Mouse (Mus musculus): ENCODE results near the gene Tor3a.
A peak's percentile ranks its signal among the peaks of the same experiment; 100 is the strongest.
"Not testable (repeated sequence)": the region's sequence is repeated elsewhere in the genome, so short reads cannot be mapped to it uniquely, and the experiment has no call there.

Gene Tor3a

DNA sequence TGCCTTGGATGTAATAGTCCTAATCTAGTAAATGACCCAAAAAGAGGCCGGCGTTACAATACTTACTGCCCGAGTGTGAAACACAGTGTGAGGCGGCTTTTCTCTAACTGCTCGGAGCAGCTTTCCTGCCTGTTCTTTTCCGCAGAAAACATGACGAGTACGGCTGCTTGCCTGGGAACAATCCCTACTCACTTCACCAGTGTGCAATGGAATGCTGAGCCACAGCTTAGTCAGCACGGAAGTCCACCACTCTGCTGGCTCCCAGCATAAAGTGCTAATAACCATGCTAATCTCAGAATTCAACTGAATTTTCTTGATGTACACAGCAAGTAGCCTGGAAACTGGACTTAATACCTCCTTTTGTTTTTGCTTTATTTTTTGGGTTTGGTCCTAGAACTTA lies 5.4 kb upstream of the Tor3a start:
- Histone ChIP-seq H3K27me3 (ENCODE audit: control insufficient read depth, insufficient read depth, low read length, poor library complexity, severe bottlenecking) (no peaks in the 10 kb centered on the region), H3K36me3 (ENCODE audit: control insufficient read depth, insufficient read depth, low read length, poor library complexity, severe bottlenecking) (peaks cover 4% of the 10 kb centered on the region; the same call in 1 of the 2 replicates)
- no peak for DNase-seq (ENCODE audit: low read depth, low spot score)

- H3K36me3 ChIP-seq (ENCODE audit: control insufficient read depth, insufficient read depth, low read length, poor library complexity, severe bottlenecking): peaks cover 3% of the 10 kb centered on the region; the same call in 1 of the 2 replicates
- DNase-seq (ENCODE audit: low read depth, low spot score): no peak
- no peaks in the 10 kb centered on the region for H3K27me3 ChIP-seq (ENCODE audit: control insufficient read depth, insufficient read depth, low read length, poor library complexity, severe bottlenecking)
These were observed 3.1 kb upstream of the Tor3a start for GRCm38 (mm10) chr1:156677230-156677629.

GRCm38 (mm10) chr1:156676596-156676995 lies 2.4 kb upstream of the Tor3a start:
- H3K27me3 ChIP-seq (ENCODE audit: control insufficient read depth, insufficient read depth, low read length, poor library complexity, severe bottlenecking): no peaks in the 10 kb centered on the region
- peaks cover 5% of the 10 kb centered on the region; the same call in 1 of the 2 replicates for H3K36me3 ChIP-seq (ENCODE audit: control insufficient read depth, insufficient read depth, low read length, poor library complexity, severe bottlenecking)
- no peak for DNase-seq (ENCODE audit: low read depth, low spot score)

- Histone ChIP-seq H3K36me3 (ENCODE audit: control insufficient read depth, insufficient read depth, low read length, poor library complexity, severe bottlenecking) (peaks cover 7% of the 10 kb centered on the region; the same call in 1 of the 2 replicates), H3K27me3 (ENCODE audit: control insufficient read depth, insufficient read depth, low read length, poor library complexity, severe bottlenecking) (no peaks in the 10 kb centered on the region)
- DNase-seq (ENCODE audit: low read depth, low spot score): peak; percentile 75
These were observed 2.0 kb upstream of the Tor3a start for GRCm38 (mm10) chr1:156676171-156676570.

DNA sequence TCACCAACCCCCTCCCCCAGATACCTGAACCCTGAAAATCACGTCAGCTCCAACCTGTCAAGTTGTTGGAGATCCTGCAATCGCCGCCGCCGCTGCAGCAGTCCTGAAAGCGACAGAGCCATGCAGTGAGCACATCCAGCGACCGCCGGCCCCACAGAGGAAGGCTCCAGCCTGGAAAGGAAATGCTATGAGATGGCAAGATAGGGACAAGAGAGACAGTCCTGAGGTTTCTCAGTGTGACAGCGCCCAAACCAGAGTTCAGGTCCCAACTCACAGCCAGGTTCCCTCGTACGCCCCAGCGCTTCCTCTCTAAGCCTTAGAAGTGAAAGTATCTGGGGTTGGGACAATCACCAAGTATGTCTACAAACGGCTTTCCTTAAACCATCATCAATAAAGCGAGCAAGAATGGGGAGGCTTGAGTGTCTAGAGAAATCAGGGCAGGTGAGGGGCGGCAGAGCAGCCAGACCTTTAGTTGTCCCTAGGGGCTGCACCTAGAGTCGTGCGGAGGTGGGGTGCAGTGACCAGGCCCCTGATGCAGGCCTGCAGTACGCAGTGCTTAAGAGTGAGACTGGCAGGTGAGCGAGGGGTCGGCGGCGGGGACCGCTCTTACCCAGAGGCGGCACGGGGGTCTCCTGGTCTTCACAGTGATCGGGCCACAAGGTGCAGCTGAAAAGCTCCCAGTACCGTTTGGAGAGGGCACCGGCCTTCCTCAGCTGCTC lies 521 bp downstream of the Tor3a start:
- Histone ChIP-seq H3K36me3 (ENCODE audit: control insufficient read depth, insufficient read depth, low read length, poor library complexity, severe bottlenecking) (peaks cover 7% of the 10 kb centered on the region; the same call in 1 of the 2 replicates), H3K27me3 (ENCODE audit: control insufficient read depth, insufficient read depth, low read length, poor library complexity, severe bottlenecking) (no peaks in the 10 kb centered on the region)
- DNase-seq (ENCODE audit: low read depth, low spot score): peak; percentile 49

DNA sequence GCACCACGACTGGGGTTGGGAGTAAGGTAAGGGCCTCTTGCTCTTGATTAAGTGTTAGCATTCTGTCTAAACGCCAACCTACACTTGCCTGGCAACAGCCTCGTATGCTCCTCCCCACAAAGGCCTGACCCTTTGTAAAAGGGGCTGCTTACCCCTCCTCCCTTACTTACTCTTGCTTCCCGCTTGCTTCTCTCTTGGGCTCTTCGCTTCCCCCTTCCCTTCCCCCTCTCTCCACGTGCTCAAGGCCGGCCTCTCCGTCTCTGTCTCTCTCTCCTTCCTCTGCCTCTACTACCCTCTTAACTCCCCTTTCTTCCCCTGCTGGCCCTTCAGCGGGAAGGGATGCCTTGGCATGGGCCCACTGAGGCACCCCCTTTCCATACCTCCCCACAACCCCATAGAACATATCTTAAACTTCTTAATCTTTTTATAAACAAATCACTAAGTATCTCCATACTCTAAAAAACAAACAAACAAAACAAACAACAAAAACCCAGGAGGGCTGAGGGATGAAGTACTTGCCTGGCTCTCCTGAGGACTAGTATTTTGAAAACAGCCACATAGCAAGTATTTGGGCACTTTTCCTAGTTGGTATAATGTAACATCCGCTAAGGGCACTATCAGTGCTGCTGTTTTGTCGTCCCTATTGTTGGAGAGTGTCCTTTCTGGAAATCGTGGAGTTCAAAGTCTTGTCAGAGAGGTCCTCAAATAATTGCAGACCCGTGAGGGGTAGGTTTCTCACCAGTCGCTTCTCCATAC lies 1.3 kb downstream of the Tor3a start:
- peak; percentile 36 for DNase-seq (ENCODE audit: low read depth, low spot score)
- H3K36me3 ChIP-seq (ENCODE audit: control insufficient read depth, insufficient read depth, low read length, poor library complexity, severe bottlenecking): peaks cover 7% of the 10 kb centered on the region; the same call in 1 of the 2 replicates

DNA sequence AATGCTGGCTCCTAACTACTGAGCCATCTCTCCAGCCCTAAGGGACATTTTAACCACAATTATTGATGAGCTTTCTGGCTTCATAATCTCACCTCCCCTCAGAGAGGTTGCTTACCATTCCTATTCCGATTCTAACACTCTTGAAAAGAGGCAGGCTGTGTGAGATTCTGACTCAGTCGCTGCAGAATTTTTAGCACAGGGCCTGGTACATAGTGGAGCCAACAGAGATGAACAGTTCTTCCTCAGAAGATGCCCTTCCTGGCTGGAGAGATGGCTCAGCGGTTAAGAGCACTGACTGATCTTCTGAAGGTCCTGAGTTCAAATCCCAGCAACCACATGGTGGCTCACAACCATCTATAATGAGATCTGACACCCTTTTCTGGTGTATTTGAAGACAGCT lies 2.2 kb downstream of the Tor3a start:
- DNase-seq (ENCODE audit: low read depth, low spot score): no peak
- Histone ChIP-seq H3K27me3 (ENCODE audit: control insufficient read depth, insufficient read depth, low read length, poor library complexity, severe bottlenecking) (no peaks in the 10 kb centered on the region), H3K36me3 (ENCODE audit: control insufficient read depth, insufficient read depth, low read length, poor library complexity, severe bottlenecking) (peaks cover 8% of the 10 kb centered on the region; the same call in 1 of the 2 replicates)

More for the DNA sequence above, 1.3 kb downstream of the Tor3a start:
- no peaks in the 10 kb centered on the region for H3K27me3 ChIP-seq (ENCODE audit: control insufficient read depth, insufficient read depth, low read length, poor library complexity, severe bottlenecking)

GRCm38 (mm10) chr1:156669208-156669983 lies 4.8 kb downstream of the Tor3a start:
- no peaks in the 10 kb centered on the region for H3K27me3 ChIP-seq (ENCODE audit: control insufficient read depth, insufficient read depth, low read length, poor library complexity, severe bottlenecking)
- peaks cover 10% of the 10 kb centered on the region; the same call in 1 of the 2 replicates for H3K36me3 ChIP-seq (ENCODE audit: control insufficient read depth, insufficient read depth, low read length, poor library complexity, severe bottlenecking)
- DNase-seq (ENCODE audit: low read depth, low spot score): no peak

GRCm38 (mm10) chr1:156668602-156669001 lies 5.6 kb downstream of the Tor3a start:
- no peaks in the 10 kb centered on the region for H3K27me3 ChIP-seq (ENCODE audit: control insufficient read depth, insufficient read depth, low read length, poor library complexity, severe bottlenecking)
- DNase-seq (ENCODE audit: low read depth, low spot score): no peak
- H3K36me3 ChIP-seq (ENCODE audit: control insufficient read depth, insufficient read depth, low read length, poor library complexity, severe bottlenecking): peaks cover 10% of the 10 kb centered on the region; the same call in 1 of the 2 replicates

- H3K36me3 ChIP-seq (ENCODE audit: control insufficient read depth, insufficient read depth, low read length, poor library complexity, severe bottlenecking): peaks cover 12% of the 10 kb centered on the region
- DNase-seq (ENCODE audit: low read depth, low spot score): no peak
- H3K27me3 ChIP-seq (ENCODE audit: control insufficient read depth, insufficient read depth, low read length, poor library complexity, severe bottlenecking): no peaks in the 10 kb centered on the region
These were observed 6.8 kb downstream of the Tor3a start for GRCm38 (mm10) chr1:156667141-156667926.

GRCm38 (mm10) chr1:156665777-156666176 lies 8.4 kb downstream of the Tor3a start:
- DNase-seq (ENCODE audit: low read depth, low spot score): no peak
- Histone ChIP-seq H3K27me3 (ENCODE audit: control insufficient read depth, insufficient read depth, low read length, poor library complexity, severe bottlenecking) (no peaks in the 10 kb centered on the region), H3K36me3 (ENCODE audit: control insufficient read depth, insufficient read depth, low read length, poor library complexity, severe bottlenecking) (peaks cover 8% of the 10 kb centered on the region)

GRCm38 (mm10) chr1:156660660-156661236 lies 13.4 kb downstream of the Tor3a start:
- DNase-seq (ENCODE audit: low read depth, low spot score): peak; percentile 34
- not testable (repeated sequence) for H3K36me3 ChIP-seq (ENCODE audit: control insufficient read depth, insufficient read depth, low read length, poor library complexity, severe bottlenecking); H3K27me3 ChIP-seq (ENCODE audit: control insufficient read depth, insufficient read depth, low read length, poor library complexity, severe bottlenecking)

DNA sequence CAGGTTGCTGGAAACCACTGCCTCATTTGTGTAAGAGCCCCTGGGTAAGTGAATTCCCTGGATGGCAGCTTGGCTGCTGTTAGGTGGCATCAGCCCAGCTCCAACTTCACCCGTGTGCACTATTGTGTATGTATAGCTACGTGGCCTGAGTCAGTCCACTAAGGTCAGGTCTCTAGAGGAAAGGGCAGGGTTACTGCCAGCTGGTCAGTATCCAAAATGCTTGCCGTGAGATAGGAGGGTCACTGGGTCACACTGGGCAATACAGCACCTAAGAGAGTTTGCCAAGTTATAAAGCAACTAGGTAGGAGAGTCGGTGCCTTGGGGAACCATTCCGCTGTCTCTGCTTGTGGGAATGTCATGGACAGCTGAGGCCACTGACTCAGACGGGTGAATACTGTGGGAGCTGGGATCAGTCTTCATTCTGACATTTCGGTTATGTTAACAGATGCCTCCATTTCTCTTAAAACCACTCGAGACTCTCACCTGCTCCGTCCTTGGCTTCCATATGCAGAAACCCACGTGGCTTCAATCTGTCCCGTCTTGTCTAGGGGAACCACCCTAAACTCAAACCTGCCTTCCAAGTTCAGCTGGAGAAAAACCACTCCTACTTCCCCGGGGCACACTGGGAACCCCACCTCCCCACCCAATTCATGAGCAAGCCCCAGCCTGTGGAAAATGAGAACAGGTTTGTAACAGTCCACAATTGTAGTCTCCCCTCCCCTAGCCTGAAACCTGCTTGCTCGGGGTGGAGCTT lies 14.1 kb downstream of the Tor3a start:
- peak; percentile 31 for DNase-seq (ENCODE audit: low read depth, low spot score)
- no peaks in the 10 kb centered on the region for H3K27me3 ChIP-seq (ENCODE audit: control insufficient read depth, insufficient read depth, low read length, poor library complexity, severe bottlenecking)

More for the DNA sequence above, 14.1 kb downstream of the Tor3a start:
- peaks cover 8% of the 10 kb centered on the region for H3K36me3 ChIP-seq (ENCODE audit: control insufficient read depth, insufficient read depth, low read length, poor library complexity, severe bottlenecking)

Measured in splenic B cell, adult 2 months (primary cell).